Mouse (Mus musculus) embryonic facial prominence, embryonic 10.5 days (tissue): Measurements from ENCODE around the gene Oaz2. TPM values are rescaled to one million over a fixed set of nuclear protein-coding genes. Genes with fewer than 3 reads are reported as not detected.

Source experiments
- DNase-seq: peaks from one replicate; pipeline ENCODE4 v3.0.0-alpha.2; 2017; ENCODE audit warnings: low spot score
- H3K27ac ChIP-seq: fragments of 300-500 bp; sonication (generic); replicated peaks from 2 replicates; pipeline ENCODE4 v1.5.1; 2016; ENCODE audit warnings: mild to moderate bottlenecking
- H3K27me3 ChIP-seq: fragments of 300-500 bp; sonication (generic); replicated peaks from 2 replicates; pipeline ENCODE4 v1.6.1; 2016; ENCODE audit warnings: low read depth, mild to moderate bottlenecking; ENCODE audit not compliant: poor library complexity, severe bottlenecking
- H3K36me3 ChIP-seq: fragments of 300-500 bp; sonication (generic); replicated peaks from 2 replicates; pipeline ENCODE4 v1.6.1; 2016; ENCODE audit warnings: mild to moderate bottlenecking, moderate library complexity
- H3K4me1 ChIP-seq: fragments of 300-500 bp; sonication (generic); 2 replicates; pipeline ENCODE4 v1.6.1; 2016
- H3K4me3 ChIP-seq: fragments of 300-500 bp; sonication (generic); 2 replicates; pipeline ENCODE4 v1.5.1; 2016; ENCODE audit warnings: mild to moderate bottlenecking, moderate library complexity
- H3K9me3 ChIP-seq: fragments of 300-500 bp; sonication (generic); 2 replicates; pipeline ENCODE4 v1.6.1; 2016; ENCODE audit warnings: mild to moderate bottlenecking
- WGBS: fragments of 180-500 bp; shearing (Covaris S2); methylation state at CpG from one replicate; pipeline ENCODE4 v1.1.7; 2016; 5-methylcytosine and 5-hydroxymethylcytosine counted together
- polyA plus RNA-seq: library from polyadenylated mRNA; unstranded; fragments of >200 nt; fragmentation: Nextera tagmentation; extraction: Ambion mirVana; gene quantifications from 2 replicates; pipeline ENCODE4 v1.2.1, GENCODE M21; 2016

Gene Oaz2
- polyA plus RNA-seq, 1 experiment from 2014 or later = 270 TPM

GRCm38 (mm10) chr9:65657218-65657617 is 10.6 kb upstream of the Oaz2 start:
- no peaks in the 10 kb centered on the region for H3K9me3 ChIP-seq
- no peak overlapping the region for H3K27ac ChIP-seq
- 84% methylated on average over 3 of the region's 3 CpGs for WGBS
- H3K4me3 ChIP-seq = no peak overlapping the region
- H3K27me3 ChIP-seq = no peaks in the 10 kb centered on the region
- H3K36me3 ChIP-seq = no peaks in the 10 kb centered on the region
- DNase-seq = no peak
- peaks cover 4% of the 10 kb centered on the region; the same call in 1 of the 2 replicates for H3K4me1 ChIP-seq

- no peak overlapping the region for H3K27ac ChIP-seq
- 58% methylated on average over 5 of the region's 5 CpGs for WGBS
- no peak for DNase-seq
- no peaks in the 10 kb centered on the region for H3K27me3 ChIP-seq
- H3K9me3 ChIP-seq = no peaks in the 10 kb centered on the region
- no peak overlapping the region for H3K4me3 ChIP-seq
- peaks cover 4% of the 10 kb centered on the region; the same call in 1 of the 2 replicates for H3K4me1 ChIP-seq
- H3K36me3 ChIP-seq = no peaks in the 10 kb centered on the region
Measured at GRCm38 (mm10) chr9:65661029-65661428, 6.8 kb upstream of the Oaz2 start.

- Histone ChIP-seq H3K4me3 (no peak overlapping the region), H3K36me3 (no peaks in the 10 kb centered on the region), H3K27me3 (no peaks in the 10 kb centered on the region), H3K4me1 (peaks cover 4% of the 10 kb centered on the region; the same call in 1 of the 2 replicates), H3K27ac (no peak overlapping the region), H3K9me3 (no peaks in the 10 kb centered on the region)
- 76% methylated on average over 1 of the region's 1 CpGs for WGBS
- DNase-seq = no peak
Measured at GRCm38 (mm10) chr9:65661493-65661892, 6.3 kb upstream of the Oaz2 start.

- Histone ChIP-seq H3K27ac (no peak overlapping the region), H3K27me3 (no peaks in the 10 kb centered on the region), H3K4me3 (no peak overlapping the region), H3K36me3 (no peaks in the 10 kb centered on the region), H3K9me3 (no peaks in the 10 kb centered on the region), H3K4me1 (peaks cover 4% of the 10 kb centered on the region; the same call in 1 of the 2 replicates)
- peak; percentile 73 for DNase-seq
- WGBS = 3% methylated on average over 3 of the region's 3 CpGs
Measured at GRCm38 (mm10) chr9:65664163-65664562, 3.6 kb upstream of the Oaz2 start.

GRCm38 (mm10) chr9:65666042-65666441 is 1.8 kb upstream of the Oaz2 start:
- H3K4me1 ChIP-seq = peaks cover 3% of the 10 kb centered on the region
- H3K36me3 ChIP-seq = no peaks in the 10 kb centered on the region
- no peak overlapping the region for H3K4me3 ChIP-seq
- no peaks in the 10 kb centered on the region for H3K9me3 ChIP-seq
- no peak overlapping the region for H3K27ac ChIP-seq
- peak; percentile 77 for DNase-seq
- WGBS = 31% methylated on average over 5 of the region's 5 CpGs
- H3K27me3 ChIP-seq = no peaks in the 10 kb centered on the region

GRCm38 (mm10) chr9:65671431-65671931 is 3.7 kb downstream of the Oaz2 start:
- WGBS = 47% methylated on average over 9 of the region's 9 CpGs
- H3K27me3 ChIP-seq = no peaks in the 10 kb centered on the region
- peak overlapping the region; percentile 57; the same call in 1 of the 2 replicates for H3K27ac ChIP-seq
- peaks cover 24% of the 10 kb centered on the region for H3K4me1 ChIP-seq
- H3K9me3 ChIP-seq = no peaks in the 10 kb centered on the region
- DNase-seq = peak; percentile 21
- no peaks in the 10 kb centered on the region for H3K36me3 ChIP-seq
- no peak overlapping the region for H3K4me3 ChIP-seq

- H3K36me3 ChIP-seq = no peaks in the 10 kb centered on the region
- H3K27ac ChIP-seq = peak overlapping the region; percentile 44; the same call in 1 of the 2 replicates
- H3K4me3 ChIP-seq = no peak overlapping the region
- H3K27me3 ChIP-seq = no peaks in the 10 kb centered on the region
- no peaks in the 10 kb centered on the region for H3K9me3 ChIP-seq
- no peak for DNase-seq
- WGBS = 74% methylated on average over 11 of the region's 11 CpGs
- peaks cover 36% of the 10 kb centered on the region for H3K4me1 ChIP-seq
Measured at GRCm38 (mm10) chr9:65672996-65673395, 5.2 kb downstream of the Oaz2 start.

DNA sequence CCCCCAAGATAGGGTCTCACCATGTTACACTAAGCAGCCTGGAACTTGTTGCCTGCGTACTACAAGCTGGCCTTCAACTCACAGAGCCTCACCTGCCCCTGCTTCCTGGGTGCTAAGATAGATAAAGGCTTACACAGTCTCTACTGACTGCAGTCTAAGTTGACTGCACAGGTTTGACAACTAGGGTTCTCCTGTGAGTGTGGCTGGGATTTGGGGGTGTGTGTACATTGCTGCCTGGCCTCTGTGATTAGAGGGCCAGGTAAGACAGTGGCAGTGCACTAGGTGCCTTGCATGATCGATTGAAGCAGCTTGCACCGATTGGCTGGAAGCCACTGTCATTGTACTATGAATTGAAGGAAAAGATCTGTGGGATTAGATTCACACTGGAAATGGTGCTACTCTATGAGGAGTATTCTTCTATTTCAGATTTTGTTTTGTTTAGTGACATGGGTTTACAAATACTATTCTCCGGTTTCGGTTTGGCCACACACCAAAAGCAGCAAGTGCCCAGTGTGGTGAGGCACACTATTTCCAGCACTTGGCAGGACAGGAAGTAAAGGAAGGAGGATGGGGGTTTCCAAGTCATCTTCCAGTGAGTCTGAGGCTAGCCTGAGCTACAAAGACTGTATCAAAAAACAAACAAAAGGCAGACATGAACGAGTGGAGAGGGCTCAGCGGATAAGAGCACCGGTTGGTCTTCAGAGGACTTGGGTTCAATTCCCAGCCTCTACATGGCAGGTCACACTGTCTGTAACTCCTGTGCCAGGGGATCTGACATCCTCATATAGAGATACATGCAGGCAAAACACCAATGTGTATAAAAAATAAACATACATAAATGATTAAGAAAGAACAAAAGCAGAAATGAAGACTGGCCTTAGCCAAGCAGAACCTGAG is 7.9 kb downstream of the Oaz2 start:
- peak overlapping the region; percentile 84 for H3K4me3 ChIP-seq
- no peaks in the 10 kb centered on the region; the same call in 1 of the 2 replicates for H3K36me3 ChIP-seq
- no peaks in the 10 kb centered on the region for H3K9me3 ChIP-seq
- peak overlapping the region; percentile 93 for H3K27ac ChIP-seq
- no peaks in the 10 kb centered on the region for H3K27me3 ChIP-seq
- 58% methylated on average over 8 of the region's 8 CpGs for WGBS
- H3K4me1 ChIP-seq = peaks cover 59% of the 10 kb centered on the region
- no peak for DNase-seq

- H3K27ac ChIP-seq = peak overlapping the region; percentile 93
- under 1% methylated on average over 51 of the region's 51 CpGs for WGBS
- H3K9me3 ChIP-seq = no peaks in the 10 kb centered on the region
- no peaks in the 10 kb centered on the region for H3K27me3 ChIP-seq
- peak overlapping the region; percentile 84 for H3K4me3 ChIP-seq
- DNase-seq = peak; percentile 99
- peaks cover 56% of the 10 kb centered on the region for H3K4me1 ChIP-seq
- H3K36me3 ChIP-seq = no peaks in the 10 kb centered on the region; the same call in 1 of the 2 replicates
Measured at GRCm38 (mm10) chr9:65676358-65677118, 8.7 kb downstream of the Oaz2 start.

DNA sequence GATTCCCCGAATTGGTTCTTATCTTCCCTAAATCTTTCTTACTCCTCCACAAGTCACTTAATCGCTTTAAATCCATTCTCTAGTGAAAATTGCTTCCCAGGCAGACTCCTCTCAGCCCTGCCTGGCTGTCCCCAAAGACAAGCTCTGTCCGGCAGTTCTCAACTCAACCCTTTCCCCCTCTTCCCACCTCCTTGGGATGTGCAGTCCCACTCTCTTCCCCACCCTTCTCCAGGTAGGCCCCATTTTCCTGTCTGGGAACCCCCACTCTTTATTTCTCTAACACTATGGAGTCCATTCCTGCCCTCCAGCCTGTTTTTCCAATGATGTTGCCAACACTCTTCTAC is 9.3 kb downstream of the Oaz2 start:
- DNase-seq = no peak
- H3K27ac ChIP-seq = peak overlapping the region; percentile 93

GRCm38 (mm10) chr9:65679181-65679761 is 11.5 kb downstream of the Oaz2 start:
- peak overlapping the region; percentile 84 for H3K4me3 ChIP-seq
- DNase-seq = peak; percentile 73
- H3K27me3 ChIP-seq = no peaks in the 10 kb centered on the region
- 26% methylated on average over 5 of the region's 5 CpGs for WGBS
- H3K9me3 ChIP-seq = no peaks in the 10 kb centered on the region
- peaks cover 50% of the 10 kb centered on the region for H3K4me1 ChIP-seq
- no peaks in the 10 kb centered on the region; the same call in 1 of the 2 replicates for H3K36me3 ChIP-seq
- peak overlapping the region; percentile 67 for H3K27ac ChIP-seq

More for the DNA sequence above, 9.3 kb downstream of the Oaz2 start:
- H3K4me3 ChIP-seq = peak overlapping the region; percentile 84
- no peaks in the 10 kb centered on the region for H3K27me3 ChIP-seq
- no peaks in the 10 kb centered on the region; the same call in 1 of the 2 replicates for H3K36me3 ChIP-seq
- peaks cover 55% of the 10 kb centered on the region for H3K4me1 ChIP-seq
- no peaks in the 10 kb centered on the region for H3K9me3 ChIP-seq
- WGBS = 6% methylated on average over 3 of the region's 3 CpGs

DNA sequence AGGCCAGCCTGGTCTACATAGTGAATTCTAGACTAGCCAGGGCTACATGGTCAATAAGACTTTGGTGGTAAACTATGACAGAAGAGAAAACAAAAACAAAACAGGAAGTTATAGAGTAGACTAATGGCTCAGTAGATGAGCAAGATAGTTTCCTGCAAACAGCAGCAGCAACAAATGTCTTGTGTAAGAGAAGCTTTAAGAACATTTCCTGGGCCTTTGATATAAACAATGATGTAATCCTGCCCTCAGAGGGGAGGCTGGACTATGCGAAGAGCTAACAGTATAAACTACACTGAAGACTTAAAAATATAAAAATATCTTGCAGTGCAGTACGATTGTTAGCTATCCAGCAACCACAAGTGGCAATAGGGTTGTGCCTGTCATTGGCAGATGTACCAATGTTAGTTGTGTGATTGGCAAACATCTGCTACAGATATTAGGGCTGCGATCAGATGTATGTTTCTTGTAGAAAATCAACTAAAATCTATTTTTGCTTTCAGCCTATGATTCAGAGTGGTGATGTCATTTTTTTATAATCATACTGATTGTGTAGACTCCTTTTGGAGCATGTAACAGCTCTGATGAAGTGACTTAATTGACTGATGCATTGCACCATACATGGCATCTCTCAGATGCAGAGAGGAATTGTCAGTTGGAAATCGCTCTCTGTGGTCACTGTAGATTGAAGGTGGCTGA is 13.3 kb downstream of the Oaz2 start:
- H3K27me3 ChIP-seq = no peaks in the 10 kb centered on the region
- peaks cover 16% of the 10 kb centered on the region for H3K36me3 ChIP-seq
- no peak for DNase-seq
- no peaks in the 10 kb centered on the region for H3K9me3 ChIP-seq
- no peak overlapping the region for H3K4me3 ChIP-seq
- 92% methylated on average over 4 of the region's 4 CpGs for WGBS
- H3K4me1 ChIP-seq = peaks cover 41% of the 10 kb centered on the region
- no peak overlapping the region for H3K27ac ChIP-seq
